Mouse (Mus musculus) lung, postnatal 0 days (tissue): ENCODE data around the gene Tnni3. TPM values are rescaled to one million over a fixed set of nuclear protein-coding genes. Genes with fewer than 3 reads are reported as not detected.

Experiments used
- ATAC-seq: fragments of 200-750 bp; cut with Nextera tagmentation; 2 replicates; pipeline ENCODE4 v1.8.0; 2017; ENCODE audit warnings: moderate library complexity
- DNase-seq: peaks from one replicate; pipeline ENCODE4 v3.0.0-alpha.2; 2016; ENCODE audit warnings: low spot score
- H3K27ac ChIP-seq: fragments of 300-500 bp; sonication (generic); 2 replicates; pipeline ENCODE4 v1.5.1; 2014; ENCODE audit warnings: antibody characterized with exemption, mild to moderate bottlenecking, low read length, mixed read lengths
- H3K27me3 ChIP-seq: fragments of 300-500 bp; sonication (generic); replicated peaks from 2 replicates; pipeline ENCODE4 v1.6.1; 2014; ENCODE audit warnings: low read length, mixed read lengths; ENCODE audit not compliant: insufficient read depth
- H3K36me3 ChIP-seq: fragments of 300-500 bp; sonication (generic); 2 replicates; pipeline ENCODE4 v1.6.1; 2014; ENCODE audit warnings: low read length, mixed read lengths; ENCODE audit not compliant: insufficient read depth
- H3K4me1 ChIP-seq: fragments of 300-500 bp; sonication (generic); 2 replicates; pipeline ENCODE4 v1.6.1; 2014; ENCODE audit warnings: antibody characterized with exemption, low read depth, low read length, mixed read lengths; ENCODE audit not compliant: insufficient read depth
- H3K4me2 ChIP-seq: fragments of 300-500 bp; sonication (generic); replicated peaks from 2 replicates; pipeline ENCODE4 v1.6.1; 2014; ENCODE audit warnings: low read depth, mild to moderate bottlenecking, low read length, moderate library complexity, mixed read lengths
- H3K4me3 ChIP-seq: fragments of 300-500 bp; sonication (generic); 2 replicates; pipeline ENCODE4 v1.5.1; 2014; ENCODE audit warnings: low read depth, low read length
- H3K9ac ChIP-seq: fragments of 300-500 bp; sonication (generic); replicated peaks from 2 replicates; pipeline ENCODE4 v1.6.1; 2014; ENCODE audit warnings: low read depth, mild to moderate bottlenecking
- H3K9me3 ChIP-seq: fragments of 300-500 bp; sonication (generic); 2 replicates; pipeline ENCODE4 v1.6.1; 2016; ENCODE audit warnings: low read length, mixed read lengths
- CTCF ChIP-seq: IDR thresholded peaks from 2 replicates; pipeline ENCODE4 v1.5.1; 2016; ENCODE audit warnings: antibody characterized with exemption, mild to moderate bottlenecking
- EP300 ChIP-seq: IDR thresholded peaks from 2 replicates; pipeline ENCODE4 v1.6.1; 2016; ENCODE audit warnings: antibody characterized with exemption, mild to moderate bottlenecking, control low read depth
- WGBS: fragments of 180-500 bp; shearing (Covaris S2); extraction: QIAGEN DNeasy Blood & Tissue Kit; methylation state at CpG from one replicate; pipeline ENCODE4 v1.1.7; 2014; 5-methylcytosine and 5-hydroxymethylcytosine counted together
- polyA plus RNA-seq: library from polyadenylated mRNA; unstranded; fragments of >200 nt; fragmentation: Nextera tagmentation; extraction: Ambion mirVana; gene quantifications from 2 replicates; pipeline ENCODE4 v1.2.1, GENCODE M21; 2015

The Tnni3 gene
- polyA plus RNA-seq, 1 experiment from 2014 or later, result 81.3 TPM

DNA sequence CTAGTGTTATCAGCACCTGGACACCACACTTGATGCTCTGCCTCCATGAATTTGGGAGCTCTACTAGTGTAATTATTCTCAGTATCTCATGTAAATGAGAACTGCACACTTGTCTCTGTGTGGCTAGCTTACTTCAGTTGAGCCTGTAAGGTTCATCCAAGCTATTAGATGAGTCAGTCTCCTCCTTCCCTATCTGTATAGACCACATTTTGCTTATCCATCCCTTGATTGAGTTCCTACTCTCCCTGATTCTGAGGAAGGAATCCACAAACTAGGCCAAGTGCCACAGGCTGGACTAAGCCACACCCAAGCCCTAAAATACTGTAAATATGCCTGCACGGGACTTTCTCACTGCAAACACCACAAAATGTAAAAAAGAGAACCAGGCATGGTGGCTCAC, 30.0 kb downstream of the Tnni3 start:
- H3K27ac ChIP-seq, result no peak overlapping the region
- TF ChIP-seq EP300 (no peak), CTCF (no peak)
- peaks cover 14% of the 10 kb centered on the region; the same call in 1 of the 2 replicates for H3K36me3 ChIP-seq
- peaks cover 10% of the 10 kb centered on the region; the same call in 1 of the 2 replicates for H3K4me1 ChIP-seq
- H3K9ac ChIP-seq, result no peak overlapping the region
- DNase-seq (no peak), ATAC-seq (no peak)
- no peaks in the 10 kb centered on the region for H3K27me3 ChIP-seq
- no peak overlapping the region for H3K4me3 ChIP-seq
- H3K4me2 ChIP-seq, result no peak overlapping the region
- WGBS, result 59% methylated on average over 1 of the region's 1 CpGs
- no peaks in the 10 kb centered on the region for H3K9me3 ChIP-seq

DNA sequence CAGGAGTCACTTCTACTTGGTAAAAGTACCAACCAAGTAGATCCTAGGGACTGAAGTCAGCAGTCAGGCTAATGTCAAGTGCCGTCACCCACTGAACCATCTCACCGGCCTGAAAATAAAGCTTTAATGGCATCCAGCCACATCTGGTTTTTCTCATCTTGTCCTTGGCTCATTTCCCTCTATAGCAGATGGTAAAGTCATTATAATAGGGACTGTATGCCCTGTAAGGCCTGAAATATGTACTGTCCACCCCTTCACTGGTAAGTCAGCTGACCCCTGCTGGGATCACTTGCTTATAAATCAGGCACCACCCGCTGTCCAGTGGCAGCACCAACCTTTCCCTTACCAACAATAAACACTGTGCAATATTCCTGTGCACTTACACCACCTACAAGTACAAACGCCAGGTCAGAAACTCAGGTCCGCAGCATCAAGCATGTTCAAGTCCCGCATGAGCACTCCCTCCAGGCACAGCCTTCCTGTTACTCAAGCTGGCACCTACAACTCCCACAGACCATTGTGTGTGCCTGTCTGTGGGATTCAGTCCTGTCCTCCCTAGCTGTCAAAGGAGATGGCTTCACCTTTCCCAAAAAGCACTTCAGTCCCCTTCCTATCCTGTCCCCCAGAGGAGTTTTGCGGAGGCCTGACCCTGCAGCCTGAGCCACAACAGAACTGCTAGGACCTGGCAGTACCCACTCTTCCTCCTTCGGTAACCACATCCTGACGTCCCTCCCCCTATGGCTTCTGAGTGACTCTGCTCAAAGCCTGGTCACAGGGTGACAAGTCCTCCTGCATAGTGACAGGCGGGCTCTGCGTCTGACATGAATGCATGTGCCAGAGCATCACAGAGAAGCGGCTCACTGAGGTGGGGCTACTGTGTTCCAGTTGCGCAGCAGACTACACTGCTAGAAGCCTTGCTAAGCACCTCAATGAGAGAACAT, 31.5 kb downstream of the Tnni3 start:
- H3K27ac ChIP-seq, result 0 out of 2 replicates have a peak overlapping the region, but pooled peaks have one; percentile 20
- no peak for TF ChIP-seq CTCF
- TF ChIP-seq EP300, result peak; percentile 64
- H3K9ac ChIP-seq, result no peak overlapping the region
- peaks cover 14% of the 10 kb centered on the region; the same call in 1 of the 2 replicates for H3K36me3 ChIP-seq
- H3K4me2 ChIP-seq, result no peak overlapping the region
- no peaks in the 10 kb centered on the region for H3K27me3 ChIP-seq
- WGBS, result 72% methylated on average over 13 of the region's 13 CpGs
- peaks cover 10% of the 10 kb centered on the region; the same call in 1 of the 2 replicates for H3K4me1 ChIP-seq
- no peaks in the 10 kb centered on the region for H3K9me3 ChIP-seq
- no peak overlapping the region for H3K4me3 ChIP-seq
- DNase-seq (peak; percentile 76), ATAC-seq (peak; percentile 78)

DNA sequence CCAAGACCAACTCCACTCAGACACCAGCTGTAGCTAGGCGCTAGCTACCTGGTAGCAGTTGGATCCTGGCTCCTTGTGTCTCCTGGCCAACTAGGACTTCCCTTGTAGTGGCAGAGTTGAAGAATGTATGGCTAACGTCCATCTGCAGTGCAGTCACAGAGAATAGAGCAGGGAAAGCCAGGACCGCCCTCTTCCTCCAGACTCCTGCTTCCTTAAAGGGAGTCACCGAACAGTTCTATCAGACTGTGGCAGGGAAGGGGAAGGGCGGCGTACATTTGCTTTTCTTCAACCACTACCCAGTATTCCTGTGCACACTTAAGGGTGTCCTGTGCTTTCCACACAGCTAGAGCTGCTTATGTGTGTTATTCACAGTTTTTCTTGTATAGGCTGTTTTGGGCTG, 32.7 kb downstream of the Tnni3 start:
- TF ChIP-seq CTCF (no peak), EP300 (no peak)
- H3K27me3 ChIP-seq, result no peaks in the 10 kb centered on the region
- no peaks in the 10 kb centered on the region for H3K9me3 ChIP-seq
- DNase-seq, result peak; percentile 66
- peaks cover 10% of the 10 kb centered on the region; the same call in 1 of the 2 replicates for H3K4me1 ChIP-seq
- peak overlapping the region; percentile 51; the same call in 1 of the 2 replicates for H3K27ac ChIP-seq
- H3K9ac ChIP-seq, result no peak overlapping the region
- H3K4me2 ChIP-seq, result no peak overlapping the region
- peaks cover 12% of the 10 kb centered on the region for H3K36me3 ChIP-seq
- 69% methylated on average over 6 of the region's 6 CpGs for WGBS
- peak; percentile 73 for ATAC-seq
- H3K4me3 ChIP-seq, result no peak overlapping the region

DNA sequence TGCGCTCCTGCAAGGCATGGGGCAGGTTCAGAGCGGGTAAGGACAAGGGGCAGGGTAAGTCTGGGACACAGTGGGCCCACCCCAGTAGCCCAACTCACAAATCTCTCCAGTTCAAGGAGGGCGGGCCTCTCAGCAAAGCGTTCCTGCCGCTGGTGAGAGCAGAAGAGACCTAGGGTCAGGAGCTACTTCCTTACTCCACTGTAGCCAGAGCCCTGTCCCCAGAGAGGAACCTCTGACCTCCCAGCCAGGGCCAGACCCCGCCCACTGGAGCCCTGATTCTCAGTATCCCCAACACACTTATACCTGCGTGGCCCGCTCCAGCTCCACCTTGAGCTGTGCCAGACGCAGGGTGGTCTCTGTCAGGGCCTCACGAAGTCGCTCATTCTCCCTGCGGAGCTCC, 41.7 kb downstream of the Tnni3 start:
- H3K27ac ChIP-seq, result no peak overlapping the region
- ATAC-seq (no peak), DNase-seq (no peak)
- H3K27me3 ChIP-seq, result no peaks in the 10 kb centered on the region
- no peak overlapping the region for H3K4me3 ChIP-seq
- H3K9me3 ChIP-seq, result no peaks in the 10 kb centered on the region
- H3K4me2 ChIP-seq, result no peak overlapping the region
- no peak overlapping the region for H3K9ac ChIP-seq
- H3K36me3 ChIP-seq, result peaks cover 34% of the 10 kb centered on the region
- H3K4me1 ChIP-seq, result peaks cover 6% of the 10 kb centered on the region; the same call in 1 of the 2 replicates
- TF ChIP-seq EP300 (no peak), CTCF (no peak)
- 87% methylated on average over 12 of the region's 12 CpGs for WGBS

DNA sequence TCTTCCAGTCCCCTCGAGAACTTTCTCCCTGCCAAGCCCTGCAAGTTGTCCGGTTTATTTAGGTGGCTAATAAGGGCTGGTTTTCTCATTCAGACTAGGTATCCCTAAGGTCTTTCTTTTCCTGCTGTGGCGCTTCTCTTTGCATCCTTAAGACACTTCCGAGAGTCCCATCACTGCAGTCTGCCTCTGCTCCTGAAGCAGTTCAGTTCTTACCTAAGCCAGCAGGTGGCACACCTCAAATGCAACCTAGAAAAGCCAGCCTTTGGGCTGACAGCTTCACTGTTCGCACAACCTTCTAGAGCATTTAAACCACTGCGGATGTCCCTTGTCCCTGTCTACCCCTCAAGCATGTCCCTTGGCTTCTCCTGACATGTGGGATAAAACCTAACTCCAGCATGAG, 44.4 kb downstream of the Tnni3 start:
- Histone ChIP-seq H3K27me3 (no peaks in the 10 kb centered on the region), H3K36me3 (peaks cover 26% of the 10 kb centered on the region), H3K4me2 (no peak overlapping the region), H3K4me1 (peaks cover 6% of the 10 kb centered on the region; the same call in 1 of the 2 replicates), H3K9ac (no peak overlapping the region), H3K27ac (no peak overlapping the region), H3K9me3 (no peaks in the 10 kb centered on the region), H3K4me3 (no peak overlapping the region)
- ATAC-seq (no peak), DNase-seq (peak; percentile 64)
- WGBS, result 32% methylated on average over 6 of the region's 6 CpGs
- TF ChIP-seq CTCF (peak; percentile 76), EP300 (no peak)

DNA sequence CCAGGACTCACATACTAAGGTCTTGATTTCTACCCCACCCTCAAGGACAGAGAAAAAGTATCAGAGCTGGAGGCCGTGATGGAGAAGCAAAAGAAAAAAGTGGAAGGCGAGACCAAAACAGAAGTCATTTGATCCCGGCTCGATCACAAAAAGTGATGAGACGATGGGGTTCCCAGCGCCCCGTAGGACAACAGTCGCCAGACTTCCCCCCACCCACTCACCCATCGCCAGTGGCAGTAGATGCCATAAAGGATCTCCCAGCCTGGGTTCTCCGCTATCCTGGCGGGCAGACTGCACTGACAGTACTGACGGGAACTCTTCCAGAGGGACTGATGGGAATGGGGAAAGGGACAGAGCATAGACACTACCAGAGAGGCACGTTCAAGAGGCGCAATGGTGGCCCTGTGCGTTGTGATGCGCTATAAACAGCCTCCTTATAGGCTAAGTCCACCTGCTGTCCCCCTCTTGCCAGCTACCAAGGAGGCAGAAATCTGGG, 45.2 kb downstream of the Tnni3 start:
- Histone ChIP-seq H3K27me3 (no peaks in the 10 kb centered on the region), H3K9ac (0 out of 2 replicates have a peak overlapping the region, but pooled peaks have one; percentile 12), H3K9me3 (no peaks in the 10 kb centered on the region), H3K4me1 (peaks cover 6% of the 10 kb centered on the region; the same call in 1 of the 2 replicates), H3K4me3 (peak overlapping the region; percentile 38), H3K4me2 (peak overlapping the region; percentile 69), H3K27ac (peak overlapping the region; percentile 57), H3K36me3 (peaks cover 19% of the 10 kb centered on the region)
- 12% methylated on average over 16 of the region's 16 CpGs for WGBS
- ATAC-seq, result peak; percentile 3; the same call in 1 of the 2 replicates
- TF ChIP-seq CTCF, result no peak
- peak; percentile 11 for DNase-seq
